Mouse (Mus musculus): ENCODE data around the gene Ano2. TPM values are rescaled to one million over a fixed set of nuclear protein-coding genes. Genes with fewer than 3 reads are reported as not detected.

Ano2 gene
- polyA plus RNA-seq, 2 experiments = 0.03 TPM; not detected in 1

GRCm38 (mm10) chr6:125876884-125877283 lies 186.7 kb downstream of the Ano2 start:
- H3K4me1 ChIP-seq (replicated peaks; ENCODE audit: control insufficient read depth in 2 of 2, insufficient read depth in 2 of 2, low read length in 1 of 2) = no peaks in the 10 kb centered on the region
- H3K36me3 ChIP-seq (replicated peaks; ENCODE audit: control insufficient read depth, insufficient read depth, low read depth) = no peaks in the 10 kb centered on the region
- no peak overlapping the region for H3K4me3 ChIP-seq (ENCODE audit: insufficient read depth in 1 of 2, low read depth in 2 of 2, low read length in 2 of 2)
- ATAC-seq (ENCODE audit: insufficient read depth) (no peak), DNase-seq (ENCODE audit: low read depth in 3 of 3, low spot score in 3 of 3) (no peak)
- H3K9me3 ChIP-seq (ENCODE audit: control insufficient read depth, low read length) = no peaks in the 10 kb centered on the region
- WGBS (ENCODE audit: insufficient replicate concordance) = 34% methylated on average over 1 of the region's 1 CpGs
- H3K9ac ChIP-seq (replicated peaks) = no peak overlapping the region
- H3K27ac ChIP-seq = no peak overlapping the region
- no peak overlapping the region for H3K4me2 ChIP-seq (ENCODE audit: low read depth)
- TF ChIP-seq CTCF (IDR thresholded peaks at IDR 0.05; ENCODE audit: low read depth) (no peak), EP300 (IDR thresholded peaks at IDR 0.05; ENCODE audit: low read depth) (no peak)
- H3K27me3 ChIP-seq (ENCODE audit: control insufficient read depth, insufficient read depth, low read length) = no peaks in the 10 kb centered on the region

GRCm38 (mm10) chr6:125878671-125879070 lies 188.5 kb downstream of the Ano2 start:
- H3K9ac ChIP-seq (replicated peaks) = no peak overlapping the region
- 42% methylated on average over 2 of the region's 2 CpGs for WGBS (ENCODE audit: insufficient replicate concordance)
- ATAC-seq (ENCODE audit: insufficient read depth) = no peak
- TF ChIP-seq CTCF (IDR thresholded peaks at IDR 0.05; ENCODE audit: low read depth) (no peak), EP300 (IDR thresholded peaks at IDR 0.05; ENCODE audit: low read depth) (no peak)
- no peak overlapping the region for H3K4me3 ChIP-seq (ENCODE audit: insufficient read depth in 1 of 2, low read depth in 2 of 2, low read length in 2 of 2)
- H3K4me1 ChIP-seq (replicated peaks; ENCODE audit: control insufficient read depth in 2 of 2, insufficient read depth in 2 of 2, low read length in 1 of 2) = no peaks in the 10 kb centered on the region
- no peaks in the 10 kb centered on the region for H3K27me3 ChIP-seq (ENCODE audit: control insufficient read depth, insufficient read depth, low read length)
- H3K36me3 ChIP-seq (replicated peaks; ENCODE audit: control insufficient read depth, insufficient read depth, low read depth) = no peaks in the 10 kb centered on the region
- H3K27ac ChIP-seq = no peak overlapping the region
- H3K4me2 ChIP-seq (ENCODE audit: low read depth) = no peak overlapping the region
- DNase-seq (ENCODE audit: low read depth in 3 of 3, low spot score in 3 of 3) = no peak
- no peaks in the 10 kb centered on the region for H3K9me3 ChIP-seq (ENCODE audit: control insufficient read depth, low read length)

GRCm38 (mm10) chr6:125879306-125879705 lies 189.1 kb downstream of the Ano2 start:
- H3K27me3 ChIP-seq (ENCODE audit: control insufficient read depth, insufficient read depth, low read length) = no peaks in the 10 kb centered on the region
- H3K9ac ChIP-seq (replicated peaks) = no peak overlapping the region
- H3K4me2 ChIP-seq (ENCODE audit: low read depth) = no peak overlapping the region
- H3K27ac ChIP-seq = no peak overlapping the region
- WGBS (ENCODE audit: insufficient replicate concordance) = 59% methylated on average over 7 of the region's 7 CpGs
- H3K4me1 ChIP-seq (replicated peaks; ENCODE audit: control insufficient read depth in 2 of 2, insufficient read depth in 2 of 2, low read length in 1 of 2) = no peaks in the 10 kb centered on the region
- ATAC-seq (ENCODE audit: insufficient read depth) = no peak
- no peak overlapping the region for H3K4me3 ChIP-seq (ENCODE audit: insufficient read depth in 1 of 2, low read depth in 2 of 2, low read length in 2 of 2)
- no peak for DNase-seq (ENCODE audit: low read depth in 3 of 3, low spot score in 3 of 3)
- TF ChIP-seq CTCF (IDR thresholded peaks at IDR 0.05; ENCODE audit: low read depth) (no peak), EP300 (IDR thresholded peaks at IDR 0.05; ENCODE audit: low read depth) (no peak)
- no peaks in the 10 kb centered on the region for H3K36me3 ChIP-seq (replicated peaks; ENCODE audit: control insufficient read depth, insufficient read depth, low read depth)
- H3K9me3 ChIP-seq (ENCODE audit: control insufficient read depth, low read length) = no peaks in the 10 kb centered on the region

- H3K4me3 ChIP-seq (ENCODE audit: insufficient read depth in 1 of 2, low read depth in 2 of 2, low read length in 2 of 2) = no peak overlapping the region
- DNase-seq (ENCODE audit: low read depth in 3 of 3, low spot score in 3 of 3) (no peak), ATAC-seq (ENCODE audit: insufficient read depth) (no peak)
- H3K4me2 ChIP-seq (ENCODE audit: low read depth) = no peak overlapping the region
- TF ChIP-seq EP300 (IDR thresholded peaks at IDR 0.05; ENCODE audit: low read depth) (no peak), CTCF (IDR thresholded peaks at IDR 0.05; ENCODE audit: low read depth) (no peak)
- WGBS (ENCODE audit: insufficient replicate concordance) = 67% methylated on average over 1 of the region's 1 CpGs
- no peaks in the 10 kb centered on the region for H3K9me3 ChIP-seq (ENCODE audit: control insufficient read depth, low read length)
- no peaks in the 10 kb centered on the region for H3K27me3 ChIP-seq (ENCODE audit: control insufficient read depth, insufficient read depth, low read length)
- H3K27ac ChIP-seq = no peak overlapping the region
- H3K9ac ChIP-seq (replicated peaks) = no peak overlapping the region
- H3K4me1 ChIP-seq (replicated peaks; ENCODE audit: control insufficient read depth in 2 of 2, insufficient read depth in 2 of 2, low read length in 1 of 2) = no peaks in the 10 kb centered on the region
- no peaks in the 10 kb centered on the region for H3K36me3 ChIP-seq (replicated peaks; ENCODE audit: control insufficient read depth, insufficient read depth, low read depth)
These were observed 198.4 kb downstream of the Ano2 start for GRCm38 (mm10) chr6:125888596-125888995.

GRCm38 (mm10) chr6:125894340-125894739 lies 204.1 kb downstream of the Ano2 start:
- no peak overlapping the region for H3K27ac ChIP-seq

More at GRCm38 (mm10) chr6:125894340-125894739, 204.1 kb downstream of the Ano2 start:
- Histone ChIP-seq H3K4me3 (ENCODE audit: insufficient read depth in 1 of 2, low read depth in 2 of 2, low read length in 2 of 2) (no peak overlapping the region), H3K4me1 (replicated peaks; ENCODE audit: control insufficient read depth in 2 of 2, insufficient read depth in 2 of 2, low read length in 1 of 2) (no peaks in the 10 kb centered on the region), H3K9me3 (ENCODE audit: control insufficient read depth, low read length) (no peaks in the 10 kb centered on the region), H3K4me2 (ENCODE audit: low read depth) (no peak overlapping the region), H3K36me3 (replicated peaks; ENCODE audit: control insufficient read depth, insufficient read depth, low read depth) (no peaks in the 10 kb centered on the region), H3K27me3 (ENCODE audit: control insufficient read depth, insufficient read depth, low read length) (no peaks in the 10 kb centered on the region), H3K9ac (replicated peaks) (no peak overlapping the region)
- WGBS (ENCODE audit: insufficient replicate concordance) = 40% methylated on average over 3 of the region's 3 CpGs
- no peak for ATAC-seq (ENCODE audit: insufficient read depth)
- no peak for DNase-seq (ENCODE audit: low read depth in 3 of 3, low spot score in 3 of 3)
- no peak for TF ChIP-seq CTCF (IDR thresholded peaks at IDR 0.05; ENCODE audit: low read depth)
- no peak for TF ChIP-seq EP300 (IDR thresholded peaks at IDR 0.05; ENCODE audit: low read depth)

All from liver, embryonic 14.5 days (tissue).